Mouse (Mus musculus): ENCODE measurements around the gene Gnmt. TPM values are rescaled to one million over a fixed set of nuclear protein-coding genes. Genes with fewer than 3 reads are reported as not detected.
"Not testable (repeated sequence)": the region's sequence is repeated elsewhere in the genome, so short reads cannot be mapped to it uniquely, and the experiment has no call there.

Gnmt gene
- polyA plus RNA-seq, 1 experiment from 2014 or later: 6.7 TPM

GRCm38 (mm10) chr17:46771025-46771424 lies 42.1 kb upstream of the Gnmt start:
- 86% methylated on average over 4 of the region's 4 CpGs for WGBS
- Histone ChIP-seq H3K4me1 (replicated peaks; ENCODE audit: control insufficient read depth, insufficient read depth, low read length) (peaks cover 10% of the 10 kb centered on the region), H3K4me3 (ENCODE audit: low read depth, low read length) (no peak overlapping the region), H3K27ac (ENCODE audit: low read depth, low read length) (no peak overlapping the region), H3K9ac (ENCODE audit: low read depth, low read length) (no peak overlapping the region), H3K36me3 (ENCODE audit: control insufficient read depth, insufficient read depth, low read length) (peaks cover 11% of the 10 kb centered on the region), H3K9me3 (ENCODE audit: control insufficient read depth, low read length) (no peaks in the 10 kb centered on the region), H3K4me2 (no peak overlapping the region), H3K27me3 (replicated peaks; ENCODE audit: control insufficient read depth, insufficient read depth, low read length) (no peaks in the 10 kb centered on the region)
- ATAC-seq (replicated peaks; ENCODE audit: low FRiP score): no peak
- DNase-seq (ENCODE audit: low spot score): no peak

- ATAC-seq (replicated peaks; ENCODE audit: low FRiP score) (no peak), DNase-seq (ENCODE audit: low spot score) (no peak)
- Histone ChIP-seq H3K4me2 (no peak overlapping the region), H3K9me3 (ENCODE audit: control insufficient read depth, low read length) (no peaks in the 10 kb centered on the region), H3K9ac (ENCODE audit: low read depth, low read length) (no peak overlapping the region), H3K4me1 (replicated peaks; ENCODE audit: control insufficient read depth, insufficient read depth, low read length) (peaks cover 10% of the 10 kb centered on the region), H3K4me3 (ENCODE audit: low read depth, low read length) (no peak overlapping the region), H3K27me3 (replicated peaks; ENCODE audit: control insufficient read depth, insufficient read depth, low read length) (no peaks in the 10 kb centered on the region), H3K27ac (ENCODE audit: low read depth, low read length) (no peak overlapping the region), H3K36me3 (ENCODE audit: control insufficient read depth, insufficient read depth, low read length) (peaks cover 7% of the 10 kb centered on the region)
- WGBS: 89% methylated on average over 11 of the region's 11 CpGs
These were observed 41.6 kb upstream of the Gnmt start for GRCm38 (mm10) chr17:46770546-46770945.

GRCm38 (mm10) chr17:46767868-46768267 lies 38.9 kb upstream of the Gnmt start:
- Histone ChIP-seq H3K4me3 (ENCODE audit: low read depth, low read length) (no peak overlapping the region), H3K9ac (ENCODE audit: low read depth, low read length) (no peak overlapping the region), H3K4me1 (replicated peaks; ENCODE audit: control insufficient read depth, insufficient read depth, low read length) (peaks cover 6% of the 10 kb centered on the region), H3K9me3 (ENCODE audit: control insufficient read depth, low read length) (no peaks in the 10 kb centered on the region), H3K27me3 (replicated peaks; ENCODE audit: control insufficient read depth, insufficient read depth, low read length) (no peaks in the 10 kb centered on the region), H3K27ac (ENCODE audit: low read depth, low read length) (no peak overlapping the region), H3K4me2 (no peak overlapping the region), H3K36me3 (ENCODE audit: control insufficient read depth, insufficient read depth, low read length) (no peaks in the 10 kb centered on the region)
- ATAC-seq (replicated peaks; ENCODE audit: low FRiP score) (no peak), DNase-seq (ENCODE audit: low spot score) (no peak)
- WGBS: 54% methylated on average over 8 of the region's 8 CpGs

GRCm38 (mm10) chr17:46764916-46765315 lies 35.9 kb upstream of the Gnmt start:
- not testable (repeated sequence) for ATAC-seq (replicated peaks; ENCODE audit: low FRiP score); H3K9me3 ChIP-seq (ENCODE audit: control insufficient read depth, low read length); H3K4me3 ChIP-seq (ENCODE audit: low read depth, low read length); H3K36me3 ChIP-seq (ENCODE audit: control insufficient read depth, insufficient read depth, low read length); DNase-seq (ENCODE audit: low spot score); H3K9ac ChIP-seq (ENCODE audit: low read depth, low read length); H3K27me3 ChIP-seq (replicated peaks; ENCODE audit: control insufficient read depth, insufficient read depth, low read length); H3K27ac ChIP-seq (ENCODE audit: low read depth, low read length); H3K4me1 ChIP-seq (replicated peaks; ENCODE audit: control insufficient read depth, insufficient read depth, low read length); H3K4me2 ChIP-seq
- WGBS: 68% methylated on average over 7 of the region's 9 CpGs

DNA sequence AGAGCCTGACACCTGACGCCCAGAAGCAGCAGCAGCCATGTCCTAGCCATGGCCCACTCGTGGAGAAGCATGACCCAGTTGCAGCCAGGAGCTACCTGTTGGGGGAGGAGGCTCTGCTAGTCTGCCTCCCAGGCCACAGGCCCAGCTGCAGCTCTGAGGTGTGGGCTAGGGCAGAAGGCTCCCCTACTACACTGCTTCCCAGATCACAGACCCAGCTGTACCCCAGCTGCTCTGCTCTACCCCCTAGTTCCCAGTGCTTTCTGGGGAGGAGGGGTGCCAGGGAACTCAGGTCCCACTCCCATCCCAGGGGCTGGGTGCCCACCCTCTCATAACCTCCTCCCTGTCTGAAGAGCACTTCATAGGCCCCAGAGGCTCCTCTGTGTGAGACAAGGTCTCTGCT lies 34.6 kb upstream of the Gnmt start, which contains the start of gene Ptcra:
TSS of gene Ptcra (minus strand) at position 169 of the 400 bp plus-strand sequence.
- ATAC-seq (replicated peaks; ENCODE audit: low FRiP score) (no peak), DNase-seq (ENCODE audit: low spot score) (no peak)
- H3K27ac ChIP-seq (ENCODE audit: low read depth, low read length): no peak within 1 kb of the TSS; the same call in 1 of the 2 replicates
- H3K9ac ChIP-seq (ENCODE audit: low read depth, low read length): no peak within 1 kb of the TSS
- H3K36me3 ChIP-seq (ENCODE audit: control insufficient read depth, insufficient read depth, low read length): no peaks in the 10 kb centered on the region
- H3K27me3 ChIP-seq (replicated peaks; ENCODE audit: control insufficient read depth, insufficient read depth, low read length): no peaks in the 10 kb centered on the region
- 62% methylated on average over 2 of the region's 2 CpGs for WGBS
- H3K4me1 ChIP-seq (replicated peaks; ENCODE audit: control insufficient read depth, insufficient read depth, low read length): no peaks in the 10 kb centered on the region
- H3K9me3 ChIP-seq (ENCODE audit: control insufficient read depth, low read length): no peaks in the 10 kb centered on the region
- H3K4me2 ChIP-seq: no peak within 1 kb of the TSS
- no peak within 1 kb of the TSS for H3K4me3 ChIP-seq (ENCODE audit: low read depth, low read length)

- Histone ChIP-seq H3K4me2 (no peak overlapping the region), H3K27ac (ENCODE audit: low read depth, low read length) (no peak overlapping the region), H3K9ac (ENCODE audit: low read depth, low read length) (no peak overlapping the region; the same call in 1 of the 2 replicates), H3K9me3 (ENCODE audit: control insufficient read depth, low read length) (no peaks in the 10 kb centered on the region), H3K36me3 (ENCODE audit: control insufficient read depth, insufficient read depth, low read length) (no peaks in the 10 kb centered on the region), H3K4me1 (replicated peaks; ENCODE audit: control insufficient read depth, insufficient read depth, low read length) (no peaks in the 10 kb centered on the region), H3K27me3 (replicated peaks; ENCODE audit: control insufficient read depth, insufficient read depth, low read length) (no peaks in the 10 kb centered on the region), H3K4me3 (ENCODE audit: low read depth, low read length) (no peak overlapping the region)
- 83% methylated on average over 12 of the region's 12 CpGs for WGBS
- no peak for ATAC-seq (replicated peaks; ENCODE audit: low FRiP score)
- DNase-seq (ENCODE audit: low spot score): no peak
These were observed 29.8 kb upstream of the Gnmt start for GRCm38 (mm10) chr17:46758753-46759152.

DNA sequence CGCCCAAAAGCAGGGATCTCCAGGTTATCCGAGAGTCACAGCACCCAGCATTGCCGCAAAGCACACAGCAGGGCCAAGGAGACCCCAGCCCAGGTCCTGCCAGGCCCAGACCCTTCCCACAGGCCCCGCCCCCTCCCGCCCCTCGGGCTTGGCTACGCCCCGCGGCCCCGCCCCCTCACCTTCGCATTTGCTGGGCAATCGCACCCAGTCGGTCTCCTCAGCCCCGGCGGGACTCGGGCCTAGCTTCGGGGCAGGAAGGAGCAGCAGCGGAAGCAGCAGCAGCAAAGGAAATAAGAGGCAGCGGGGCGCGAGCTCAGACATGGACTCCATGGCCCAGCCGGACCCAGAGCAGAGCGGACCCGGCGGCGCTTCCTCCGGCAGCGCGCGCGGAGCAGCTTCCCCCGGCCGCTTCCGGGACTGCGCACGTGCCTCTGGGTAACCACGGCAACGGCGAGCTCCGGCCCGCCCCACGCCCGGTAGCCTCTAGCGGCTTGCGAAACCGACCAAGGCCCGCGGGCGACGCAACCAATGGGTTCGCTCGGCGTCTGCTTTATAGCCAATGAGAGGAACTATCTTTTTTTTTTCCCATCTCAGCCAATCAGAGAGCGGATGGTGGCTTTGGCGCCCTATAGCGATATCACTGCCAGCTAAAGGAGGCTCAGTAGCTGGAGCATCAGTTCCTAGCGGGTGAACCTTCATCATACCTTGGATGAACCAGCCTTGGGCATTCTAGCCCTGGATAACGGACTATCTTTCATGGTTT lies 23.0 kb upstream of the Gnmt start, which contains the start of gene Cnpy3:
TSS of gene Cnpy3 (minus strand) at position 421 of the 763 bp plus-strand sequence.
- Histone ChIP-seq H3K9ac (ENCODE audit: low read depth, low read length) (peak within 1 kb of the TSS; percentile 85), H3K4me2 (peak within 1 kb of the TSS; percentile 90), H3K27ac (ENCODE audit: low read depth, low read length) (peak within 1 kb of the TSS; percentile 85), H3K27me3 (replicated peaks; ENCODE audit: control insufficient read depth, insufficient read depth, low read length) (no peaks in the 10 kb centered on the region), H3K36me3 (ENCODE audit: control insufficient read depth, insufficient read depth, low read length) (peaks cover 5% of the 10 kb centered on the region; the same call in 1 of the 2 replicates), H3K4me1 (replicated peaks; ENCODE audit: control insufficient read depth, insufficient read depth, low read length) (peaks cover 12% of the 10 kb centered on the region; the same call in 1 of the 2 replicates), H3K4me3 (ENCODE audit: low read depth, low read length) (peak within 1 kb of the TSS; percentile 81), H3K9me3 (ENCODE audit: control insufficient read depth, low read length) (no peaks in the 10 kb centered on the region)
- DNase-seq (ENCODE audit: low spot score): peak; percentile 99
- peak; percentile 99 for ATAC-seq (replicated peaks; ENCODE audit: low FRiP score)
- under 1% methylated on average over 58 of the region's 58 CpGs for WGBS

DNA sequence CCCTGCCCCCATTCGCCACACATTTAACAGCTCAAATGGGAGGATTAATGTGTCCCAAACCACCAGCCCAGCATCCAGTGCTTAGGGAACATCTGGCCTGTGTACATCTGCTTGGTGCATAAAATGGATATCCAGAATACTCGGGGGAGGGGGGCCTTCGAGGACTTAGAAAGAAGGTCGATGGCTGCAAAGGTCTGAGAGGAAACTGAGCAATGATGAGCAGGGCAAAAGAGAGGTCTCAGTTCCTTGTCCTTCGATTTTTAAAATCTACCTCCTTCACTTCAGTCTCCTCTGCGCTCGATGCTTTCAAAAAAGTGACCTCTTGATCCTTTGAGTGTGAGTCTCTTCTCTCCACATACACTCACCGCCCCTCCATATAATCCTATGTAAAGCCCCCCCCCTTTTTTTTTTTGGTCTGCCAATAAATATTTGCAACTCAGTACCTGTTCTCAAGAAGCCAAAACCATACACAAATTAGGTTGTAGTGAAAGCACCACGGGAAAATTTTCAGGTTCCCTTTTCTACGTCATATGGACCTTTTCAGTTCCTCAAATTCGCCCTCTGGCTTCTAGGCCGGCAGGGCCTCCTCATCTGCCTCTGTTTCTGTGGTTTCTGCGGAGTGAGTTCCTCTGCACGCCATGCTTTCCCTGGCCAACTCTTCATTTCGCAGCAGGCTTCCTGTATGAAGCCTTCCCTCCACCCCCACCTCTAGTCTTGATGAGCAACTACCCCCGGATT lies 22.3 kb upstream of the Gnmt start:
- no peaks in the 10 kb centered on the region for H3K27me3 ChIP-seq (replicated peaks; ENCODE audit: control insufficient read depth, insufficient read depth, low read length)
- peak overlapping the region; percentile 85 for H3K9ac ChIP-seq (ENCODE audit: low read depth, low read length)
- peak overlapping the region; percentile 90 for H3K4me2 ChIP-seq
- peak overlapping the region; percentile 81 for H3K4me3 ChIP-seq (ENCODE audit: low read depth, low read length)
- no peaks in the 10 kb centered on the region for H3K9me3 ChIP-seq (ENCODE audit: control insufficient read depth, low read length)
- H3K27ac ChIP-seq (ENCODE audit: low read depth, low read length): peak overlapping the region; percentile 85
- peaks cover 7% of the 10 kb centered on the region; the same call in 1 of the 2 replicates for H3K36me3 ChIP-seq (ENCODE audit: control insufficient read depth, insufficient read depth, low read length)
- peaks cover 12% of the 10 kb centered on the region; the same call in 1 of the 2 replicates for H3K4me1 ChIP-seq (replicated peaks; ENCODE audit: control insufficient read depth, insufficient read depth, low read length)
- 22% methylated on average over 16 of the region's 16 CpGs for WGBS
- DNase-seq (ENCODE audit: low spot score) (no peak), ATAC-seq (replicated peaks; ENCODE audit: low FRiP score) (no peak)
